Mouse (Mus musculus) kidney, postnatal 0 days (tissue): ENCODE data around the gene Corin. TPM values are rescaled to one million over a fixed set of nuclear protein-coding genes. Genes with fewer than 3 reads are reported as not detected.

ENCODE experiments used
- ATAC-seq: fragments of 200-750 bp; cut with Nextera tagmentation; replicated peaks from 2 replicates; pipeline ENCODE4 v1.8.0; 2017; ENCODE audit warnings: low read depth, moderate number of reproducible peaks, moderate TSS enrichment, moderate library complexity; ENCODE audit not compliant: low FRiP score
- DNase-seq: peaks from one replicate; pipeline ENCODE4 v3.0.0-alpha.2; 2016; ENCODE audit warnings: low spot score
- H3K27ac ChIP-seq: fragments of 300-500 bp; sonication (generic); 2 replicates; pipeline ENCODE4 v1.5.1; 2014; ENCODE audit warnings: mild to moderate bottlenecking
- H3K27me3 ChIP-seq: fragments of 300-500 bp; sonication (generic); 2 replicates; pipeline ENCODE4 v1.6.1; 2014; ENCODE audit warnings: low read length, mixed read lengths; ENCODE audit not compliant: insufficient read depth
- H3K36me3 ChIP-seq: fragments of 300-500 bp; sonication (generic); 2 replicates; pipeline ENCODE4 v1.6.1; 2014; ENCODE audit warnings: low read length, mixed read lengths; ENCODE audit not compliant: insufficient read depth
- H3K4me1 ChIP-seq: fragments of 300-500 bp; sonication (generic); replicated peaks from 2 replicates; pipeline ENCODE4 v1.6.1; 2014; ENCODE audit warnings: antibody characterized with exemption, low read length, mixed read lengths; ENCODE audit not compliant: insufficient read depth
- H3K4me2 ChIP-seq: fragments of 300-500 bp; sonication (generic); 2 replicates; pipeline ENCODE4 v1.6.1; 2014; ENCODE audit warnings: mild to moderate bottlenecking, low read length, moderate library complexity, mixed read lengths
- H3K4me3 ChIP-seq: fragments of 300-500 bp; sonication (generic); replicated peaks from 2 replicates; pipeline ENCODE4 v1.5.1; 2014; ENCODE audit warnings: low read depth, low read length
- H3K9ac ChIP-seq: fragments of 300-500 bp; sonication (generic); 2 replicates; pipeline ENCODE4 v1.6.1; 2014; ENCODE audit warnings: low read depth, low read length
- H3K9me3 ChIP-seq: fragments of 300-500 bp; sonication (generic); replicated peaks from 2 replicates; pipeline ENCODE4 v1.6.1; 2016; ENCODE audit warnings: low read length, inconsistent platforms, mixed read lengths
- CTCF ChIP-seq: IDR thresholded peaks from 2 replicates; pipeline ENCODE4 v1.5.1; 2016; ENCODE audit warnings: antibody characterized with exemption, low read depth, mild to moderate bottlenecking, moderate library complexity
- WGBS: fragments of 180-500 bp; shearing (Covaris S2); extraction: QIAGEN DNeasy Blood & Tissue Kit; methylation state at CpG from one replicate; pipeline ENCODE4 v1.1.7; 2014; 5-methylcytosine and 5-hydroxymethylcytosine counted together
- polyA plus RNA-seq: library from polyadenylated mRNA; unstranded; fragments of >200 nt; fragmentation: Nextera tagmentation; extraction: Ambion mirVana; gene quantifications from 2 replicates; pipeline ENCODE4 v1.2.1, GENCODE M21; 2015

Corin gene
- polyA plus RNA-seq, 1 experiment from 2014 or later, result 14.2 TPM

DNA sequence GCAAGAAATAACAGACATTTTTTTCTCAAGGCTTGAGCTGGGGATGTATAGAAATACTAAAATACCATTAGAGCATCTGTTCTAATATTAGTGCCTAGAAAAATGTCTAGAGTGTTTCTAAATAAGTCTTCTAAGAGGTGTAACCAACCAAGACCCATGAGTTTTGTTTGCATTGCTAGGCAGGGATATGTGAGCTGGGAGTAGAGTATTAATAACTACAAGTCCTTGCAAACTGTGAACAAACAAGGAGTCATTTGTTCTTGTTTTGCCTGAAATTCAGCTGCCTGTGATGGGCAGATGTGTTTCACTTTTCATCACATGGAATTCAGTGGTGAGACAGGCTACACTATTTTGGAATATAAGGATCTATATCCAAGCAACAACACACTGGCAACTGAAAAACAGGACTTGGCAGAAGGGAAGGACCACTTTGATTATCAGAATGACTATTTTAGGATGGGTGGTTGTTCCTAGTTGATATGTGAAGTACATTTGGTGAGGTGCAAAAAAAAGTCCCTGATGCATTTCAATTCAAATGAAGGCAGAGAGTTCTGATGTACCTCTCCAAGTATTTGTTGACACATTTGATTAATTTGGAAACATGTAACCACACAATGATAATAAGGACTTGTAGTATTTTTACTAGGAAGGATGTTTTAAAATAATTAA is 78.8 kb downstream of the Corin start:
- Histone ChIP-seq H3K27ac (no peak overlapping the region), H3K4me1 (no peaks in the 10 kb centered on the region), H3K36me3 (no peaks in the 10 kb centered on the region), H3K4me3 (no peak overlapping the region), H3K9me3 (no peaks in the 10 kb centered on the region), H3K9ac (no peak overlapping the region), H3K27me3 (no peaks in the 10 kb centered on the region), H3K4me2 (no peak overlapping the region)
- no peak for TF ChIP-seq CTCF
- DNase-seq (no peak), ATAC-seq (no peak)

DNA sequence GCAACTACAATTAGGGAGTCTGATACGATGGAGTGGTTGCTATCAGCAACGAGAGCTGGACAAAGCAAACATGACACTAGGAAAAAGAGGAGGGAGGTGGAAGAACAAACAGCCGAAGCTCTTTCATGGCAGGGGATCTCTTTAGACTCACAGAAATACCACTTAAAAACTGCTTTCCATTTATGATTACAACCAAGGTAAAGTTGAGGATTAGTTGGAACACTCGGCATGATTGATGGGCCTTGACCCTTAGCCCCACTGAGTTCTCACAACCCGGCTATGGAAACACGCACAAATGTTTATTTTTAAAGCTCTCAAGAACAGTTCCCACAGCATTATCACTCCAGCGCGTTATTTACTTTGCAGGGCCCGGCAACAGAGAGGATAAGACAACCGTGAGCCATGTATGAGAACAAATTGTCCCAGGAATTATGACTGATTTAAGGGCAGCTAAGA is 92.4 kb downstream of the Corin start:
- TF ChIP-seq CTCF, result no peak
- no peaks in the 10 kb centered on the region for H3K9me3 ChIP-seq
- H3K36me3 ChIP-seq, result no peaks in the 10 kb centered on the region
- no peak overlapping the region for H3K4me3 ChIP-seq
- H3K9ac ChIP-seq, result no peak overlapping the region
- WGBS, result 12% methylated on average over 10 of the region's 10 CpGs
- H3K27ac ChIP-seq, result no peak overlapping the region
- peak; percentile 52 for DNase-seq
- no peak overlapping the region for H3K4me2 ChIP-seq
- H3K4me1 ChIP-seq, result 0 out of 2 replicates have a peak, but pooled peaks cover 3% of the 10 kb centered on the region
- no peak for ATAC-seq
- H3K27me3 ChIP-seq, result no peaks in the 10 kb centered on the region

DNA sequence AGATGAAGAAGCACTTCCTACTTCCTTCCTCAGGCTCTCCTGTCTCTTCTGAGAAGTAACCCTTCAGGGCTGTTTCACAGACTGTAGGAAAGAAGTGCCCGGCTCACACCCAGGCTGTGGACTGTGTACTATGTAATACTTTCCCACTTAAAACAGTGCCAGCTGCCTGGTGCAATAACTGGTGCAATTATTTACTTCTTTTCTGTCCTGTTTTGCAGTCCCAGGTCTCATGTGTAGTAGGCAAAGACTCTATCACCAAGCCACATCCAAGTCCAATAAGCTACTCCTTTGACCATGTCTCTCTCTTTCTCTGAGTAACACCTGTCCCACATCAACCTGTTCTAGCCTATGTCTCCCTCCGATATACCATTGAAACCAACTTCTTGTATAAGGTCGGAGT is 93.4 kb downstream of the Corin start:
- WGBS, result 77% methylated on average over 3 of the region's 3 CpGs
- no peaks in the 10 kb centered on the region for H3K36me3 ChIP-seq
- 0 out of 2 replicates have a peak, but pooled peaks cover 3% of the 10 kb centered on the region for H3K4me1 ChIP-seq
- no peak overlapping the region for H3K27ac ChIP-seq
- no peak overlapping the region for H3K4me3 ChIP-seq
- TF ChIP-seq CTCF, result no peak
- H3K9ac ChIP-seq, result no peak overlapping the region
- ATAC-seq, result no peak
- no peak for DNase-seq
- no peaks in the 10 kb centered on the region for H3K27me3 ChIP-seq
- no peak overlapping the region for H3K4me2 ChIP-seq
- H3K9me3 ChIP-seq, result no peaks in the 10 kb centered on the region

DNA sequence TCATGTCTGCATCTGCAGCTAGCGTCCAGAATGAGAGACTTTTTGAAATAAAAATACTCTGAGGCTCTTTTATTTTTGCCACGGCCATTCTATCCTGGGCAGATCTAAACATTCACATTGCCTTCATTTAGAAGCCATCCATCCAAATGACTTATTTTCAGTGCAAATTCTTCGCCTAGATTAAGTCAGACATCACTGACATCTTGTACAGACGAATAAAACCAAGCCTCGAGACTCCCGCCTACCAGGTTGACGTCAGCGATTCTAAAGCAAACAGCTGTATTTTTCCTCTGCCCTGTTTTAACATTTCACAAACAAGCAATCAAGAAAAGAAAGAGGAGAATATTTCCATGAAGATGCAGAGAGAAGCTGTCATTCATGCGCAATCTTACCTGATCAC is 100.9 kb downstream of the Corin start:
- ATAC-seq (no peak), DNase-seq (peak; percentile 38)
- Histone ChIP-seq H3K36me3 (no peaks in the 10 kb centered on the region), H3K4me2 (no peak overlapping the region), H3K27me3 (no peaks in the 10 kb centered on the region), H3K4me3 (no peak overlapping the region), H3K9ac (no peak overlapping the region), H3K27ac (no peak overlapping the region), H3K4me1 (no peaks in the 10 kb centered on the region), H3K9me3 (no peaks in the 10 kb centered on the region)
- TF ChIP-seq CTCF, result no peak
- WGBS, result 69% methylated on average over 9 of the region's 9 CpGs

GRCm38 (mm10) chr5:72402913-72403312 is 101.4 kb downstream of the Corin start:
- no peak overlapping the region for H3K9ac ChIP-seq
- H3K27ac ChIP-seq, result no peak overlapping the region
- ATAC-seq, result no peak
- no peaks in the 10 kb centered on the region for H3K36me3 ChIP-seq
- TF ChIP-seq CTCF, result no peak
- H3K4me1 ChIP-seq, result no peaks in the 10 kb centered on the region
- no peak overlapping the region for H3K4me3 ChIP-seq
- no peak overlapping the region for H3K4me2 ChIP-seq
- no peak for DNase-seq
- no peaks in the 10 kb centered on the region for H3K9me3 ChIP-seq
- no peaks in the 10 kb centered on the region for H3K27me3 ChIP-seq
- WGBS, result 69% methylated on average over 5 of the region's 5 CpGs

GRCm38 (mm10) chr5:72401778-72402177 is 102.5 kb downstream of the Corin start:
- no peaks in the 10 kb centered on the region for H3K36me3 ChIP-seq
- no peak overlapping the region for H3K4me3 ChIP-seq
- H3K4me2 ChIP-seq, result no peak overlapping the region
- H3K9me3 ChIP-seq, result no peaks in the 10 kb centered on the region
- no peaks in the 10 kb centered on the region for H3K27me3 ChIP-seq
- no peak for TF ChIP-seq CTCF
- H3K9ac ChIP-seq, result no peak overlapping the region
- DNase-seq (no peak), ATAC-seq (no peak)
- no peaks in the 10 kb centered on the region for H3K4me1 ChIP-seq
- H3K27ac ChIP-seq, result no peak overlapping the region
- WGBS, result 73% methylated on average over 10 of the region's 10 CpGs

DNA sequence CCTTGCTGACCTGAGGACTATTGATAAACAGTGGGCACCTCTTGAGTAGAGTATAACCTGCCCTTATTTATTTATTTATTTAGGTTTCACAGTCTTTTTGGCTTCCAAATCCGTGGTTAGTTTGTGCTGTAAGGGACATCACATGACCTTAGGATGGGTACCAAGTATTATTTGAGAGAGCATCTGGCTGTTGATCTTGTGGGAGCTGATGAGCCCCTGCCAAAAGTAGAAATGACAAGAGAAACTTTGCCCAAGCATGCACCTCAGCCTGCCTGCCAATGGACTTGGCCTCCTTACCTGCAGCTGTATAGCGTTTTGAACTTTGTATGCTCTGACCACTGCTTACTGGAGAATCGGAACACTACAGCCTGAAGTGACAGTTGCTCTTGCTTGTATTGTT is 103.0 kb downstream of the Corin start:
- Histone ChIP-seq H3K36me3 (no peaks in the 10 kb centered on the region), H3K4me2 (no peak overlapping the region), H3K27ac (no peak overlapping the region), H3K9me3 (no peaks in the 10 kb centered on the region), H3K27me3 (no peaks in the 10 kb centered on the region), H3K4me3 (no peak overlapping the region), H3K4me1 (no peaks in the 10 kb centered on the region), H3K9ac (no peak overlapping the region)
- DNase-seq (no peak), ATAC-seq (no peak)
- no peak for TF ChIP-seq CTCF
- WGBS, result 78% methylated on average over 3 of the region's 3 CpGs
